Mouse (Mus musculus) heart, adult 2 months (tissue): ENCODE data around the gene Atp5c1.

ENCODE experiments used
- CTCF ChIP-seq: fragments of 200-600 bp; IDR thresholded peaks from 2 replicates; pipeline ENCODE4 v1.8.1; 2022; ENCODE audit warnings: antibody characterized with exemption, mild to moderate bottlenecking, moderate library complexity
- POLR2A ChIP-seq: fragments of 200-500 bp; IDR thresholded peaks from 2 replicates; pipeline ENCODE4 v1.6.1; 2011; ENCODE audit warnings: mild to moderate bottlenecking, low read depth, low read length, control low read depth; ENCODE audit not compliant: insufficient read depth

DNA sequence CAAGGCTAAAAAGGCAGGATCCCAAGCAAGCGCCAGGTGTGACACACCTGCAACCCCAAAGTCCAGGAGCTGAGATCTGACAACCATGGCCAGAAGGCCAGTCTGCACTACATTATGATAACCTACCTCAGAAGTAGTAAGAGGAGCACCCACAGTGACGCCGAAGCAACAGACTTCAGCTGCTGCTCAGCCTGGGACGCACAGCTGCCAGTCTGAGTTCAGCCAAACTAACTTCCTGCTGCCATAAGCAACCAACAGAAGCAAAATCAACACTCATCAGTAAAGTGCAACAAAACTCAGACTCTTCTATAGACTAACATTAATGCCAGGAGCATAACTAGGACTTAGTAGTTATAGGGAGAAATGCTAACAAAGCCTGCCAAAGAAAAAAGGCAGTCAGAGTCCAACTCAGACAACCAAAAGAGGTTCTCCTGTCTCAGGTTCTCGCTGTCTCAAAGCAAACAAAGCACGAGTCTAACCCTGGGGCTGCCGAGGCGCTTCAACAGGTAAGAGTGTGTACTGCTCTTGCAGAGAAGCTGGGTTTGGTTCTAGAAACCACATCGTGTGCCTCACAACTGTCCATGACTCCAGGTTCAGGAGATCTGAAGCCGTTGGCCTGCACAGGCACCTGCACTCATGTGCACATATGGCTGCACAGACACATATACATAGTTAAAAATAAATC lies 65.2 kb downstream of the Atp5c1 start:
- TF ChIP-seq CTCF (no peak), POLR2A (no peak)
